Mouse (Mus musculus) c-Kit-positive CD71-positive TER-119-positive erythroid progenitor cells, embryonic 14.5 days (primary cell): ENCODE measurements at regions not wholly inside any gene's neighbourhood (a gene's known extent, or its start where the extent isn't known, plus 50 kb on each side); places are given as distances from the start of the nearest gene placed in this dataset.

Experiments
- DNase-seq: peaks from one replicate; pipeline ENCODE4 v3.0.0-alpha.2; 2013; ENCODE audit warnings: low spot score

GRCm38 (mm10) chr13:113536306-113536705 lies 82.1 kb downstream of the Snx18 start:
- no peak for DNase-seq

- DNase-seq: no peak
Observed at GRCm38 (mm10) chr13:113534664-113535455, 83.5 kb downstream of the Snx18 start.

- no peak for DNase-seq
Observed at GRCm38 (mm10) chr13:113533884-113534445, 84.4 kb downstream of the Snx18 start.

GRCm38 (mm10) chr13:113526997-113527396 lies 91.4 kb downstream of the Snx18 start:
- DNase-seq: no peak

- no peak for DNase-seq
Observed at GRCm38 (mm10) chr13:113523503-113523902, 94.9 kb downstream of the Snx18 start.

- DNase-seq: no peak
Observed at GRCm38 (mm10) chr13:113518144-113518543, 100.2 kb downstream of the Snx18 start.

- no peak for DNase-seq
Observed at GRCm38 (mm10) chr13:113516102-113516501, 102.3 kb downstream of the Snx18 start.

- no peak for DNase-seq
Observed at GRCm38 (mm10) chr13:113515162-113515600, 103.2 kb downstream of the Snx18 start.

GRCm38 (mm10) chr13:113509403-113510185 lies 108.8 kb downstream of the Snx18 start:
- no peak for DNase-seq

GRCm38 (mm10) chr13:113508124-113508728 lies 110.1 kb downstream of the Snx18 start:
- DNase-seq: no peak

- no peak for DNase-seq
Observed at GRCm38 (mm10) chr13:113502528-113502927, 115.8 kb downstream of the Snx18 start.

GRCm38 (mm10) chr13:113502059-113502458 lies 116.3 kb downstream of the Snx18 start:
- no peak for DNase-seq

- no peak for DNase-seq
Observed at GRCm38 (mm10) chr13:113500373-113500990, 117.9 kb downstream of the Snx18 start.

GRCm38 (mm10) chr13:113499079-113499710 lies 119.2 kb downstream of the Snx18 start:
- DNase-seq: no peak

- DNase-seq: no peak
Observed at GRCm38 (mm10) chr13:113495595-113496285, 122.6 kb downstream of the Snx18 start.

GRCm38 (mm10) chr13:113495136-113495535 lies 123.2 kb downstream of the Snx18 start:
- no peak for DNase-seq

GRCm38 (mm10) chr13:113494688-113495087 lies 123.7 kb downstream of the Snx18 start:
- no peak for DNase-seq

- DNase-seq: no peak
Observed at GRCm38 (mm10) chr13:113489951-113490822, 128.2 kb downstream of the Snx18 start.

- no peak for DNase-seq
Observed at GRCm38 (mm10) chr13:113486368-113486955, 131.9 kb downstream of the Snx18 start.
